Mouse (Mus musculus) limb, embryonic 15.5 days (tissue): ENCODE measurements at regions not wholly inside any gene's neighbourhood (a gene's known extent, or its start where the extent isn't known, plus 50 kb on each side); places are given as distances from the start of the nearest gene placed in this dataset.

Experiments used
- ATAC-seq: fragments of 200-750 bp; cut with Nextera tagmentation; 2 replicates; pipeline ENCODE4 v1.8.0; 2017; ENCODE audit warnings: low read depth, moderate TSS enrichment; ENCODE audit not compliant: insufficient number of reproducible peaks, low FRiP score, low TSS enrichment
- H3K27ac ChIP-seq: fragments of 300-500 bp; sonication (generic); 2 replicates; pipeline ENCODE4 v1.5.1; 2015; ENCODE audit warnings: moderate library complexity, mild to moderate bottlenecking, inconsistent platforms
- H3K27me3 ChIP-seq: fragments of 300-500 bp; sonication (generic); 2 replicates; pipeline ENCODE4 v1.6.1; 2015; ENCODE audit warnings: inconsistent platforms
- H3K36me3 ChIP-seq: fragments of 300-500 bp; sonication (generic); 2 replicates; pipeline ENCODE4 v1.6.1; 2015; ENCODE audit warnings: inconsistent platforms
- H3K4me1 ChIP-seq: fragments of 300-500 bp; sonication (generic); 2 replicates; pipeline ENCODE4 v1.6.1; 2015; ENCODE audit warnings: inconsistent platforms
- H3K4me2 ChIP-seq: fragments of 300-500 bp; sonication (generic); 2 replicates; pipeline ENCODE4 v1.6.1; 2015; ENCODE audit warnings: mild to moderate bottlenecking, inconsistent platforms
- H3K4me3 ChIP-seq: fragments of 300-500 bp; sonication (generic); 2 replicates; pipeline ENCODE4 v1.5.1; 2015; ENCODE audit warnings: mild to moderate bottlenecking, inconsistent platforms
- H3K9ac ChIP-seq: fragments of 300-500 bp; sonication (generic); 2 replicates; pipeline ENCODE4 v1.6.1; 2015; ENCODE audit warnings: inconsistent platforms
- H3K9me3 ChIP-seq: fragments of 300-500 bp; sonication (generic); 2 replicates; pipeline ENCODE4 v1.6.1; 2016; ENCODE audit warnings: inconsistent platforms
- WGBS: fragments of 180-500 bp; shearing (Covaris S2); methylation state at CpG from one replicate; pipeline ENCODE4 v1.1.7; 2015; 5-methylcytosine and 5-hydroxymethylcytosine counted together

DNA sequence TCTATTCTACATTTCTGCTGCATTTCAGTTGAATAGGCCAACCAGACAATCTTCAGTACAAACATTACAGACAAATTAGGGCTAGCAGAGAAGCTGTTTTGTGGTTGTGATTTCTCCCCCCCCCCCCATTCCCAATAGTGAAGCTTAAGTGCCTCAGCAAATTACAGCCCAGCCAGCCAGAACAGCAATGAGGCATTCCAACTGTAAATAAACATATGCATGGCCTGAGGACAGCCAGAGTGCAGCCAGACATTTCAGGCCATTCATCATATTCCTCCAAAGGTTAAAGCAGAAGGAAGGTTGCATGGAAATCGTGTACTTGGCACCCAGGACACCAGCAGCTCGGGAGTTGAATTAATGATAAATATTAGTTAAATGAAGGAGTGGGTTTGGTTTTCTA, 116.6 kb upstream of the Pax6 start:
- Histone ChIP-seq H3K9ac (no peak overlapping the region), H3K27me3 (no peaks in the 10 kb centered on the region), H3K4me2 (no peak overlapping the region), H3K4me3 (no peak overlapping the region), H3K4me1 (no peaks in the 10 kb centered on the region), H3K36me3 (no peaks in the 10 kb centered on the region), H3K9me3 (no peaks in the 10 kb centered on the region), H3K27ac (no peak overlapping the region)
- WGBS = 53% methylated on average over 2 of the region's 2 CpGs
- no peak for ATAC-seq

DNA sequence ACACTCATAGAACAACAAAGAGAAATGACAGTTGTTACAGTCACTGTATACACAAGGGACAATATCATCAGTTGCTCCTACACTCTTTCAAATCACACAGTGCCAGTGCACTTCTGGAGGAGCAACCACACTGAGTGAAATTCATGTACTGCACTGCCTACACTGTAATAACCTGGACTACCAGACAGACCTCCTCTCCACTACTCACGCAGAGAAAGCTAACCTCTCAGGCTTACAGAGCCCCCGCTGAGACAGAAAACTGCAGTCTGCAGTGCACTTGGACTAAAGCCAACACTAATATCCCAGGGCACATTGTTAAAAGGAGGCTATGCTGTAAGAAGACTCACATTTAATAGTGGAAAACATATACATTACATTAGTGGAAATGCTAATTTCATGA, 81.9 kb upstream of the Pax6 start:
- H3K27me3 ChIP-seq = no peaks in the 10 kb centered on the region
- H3K9ac ChIP-seq = no peak overlapping the region
- no peaks in the 10 kb centered on the region for H3K36me3 ChIP-seq
- ATAC-seq = no peak
- H3K4me2 ChIP-seq = no peak overlapping the region
- no peak overlapping the region for H3K27ac ChIP-seq
- H3K4me1 ChIP-seq = 0 out of 2 replicates have a peak, but pooled peaks cover 5% of the 10 kb centered on the region
- no peaks in the 10 kb centered on the region for H3K9me3 ChIP-seq
- 7% methylated on average over 2 of the region's 2 CpGs for WGBS
- no peak overlapping the region for H3K4me3 ChIP-seq

DNA sequence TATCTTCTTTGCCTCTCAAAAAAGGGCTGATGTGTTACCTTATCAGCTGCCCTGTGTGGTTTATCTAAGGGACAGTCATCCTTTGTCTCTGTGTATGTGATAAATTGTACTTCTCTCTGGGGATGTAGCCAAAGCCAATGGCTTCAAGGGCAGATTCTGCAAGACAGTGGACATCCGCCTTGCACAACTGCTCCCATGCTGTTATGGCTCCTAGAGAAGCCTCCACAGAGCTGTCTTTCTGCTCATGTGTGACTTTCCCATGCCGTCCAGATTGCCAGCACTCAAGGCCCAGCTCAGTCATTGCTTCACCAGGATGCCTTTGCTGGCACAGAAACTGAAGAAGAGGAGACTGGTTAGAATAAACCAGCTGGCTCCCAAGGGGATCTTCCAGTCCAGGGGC, 74.6 kb upstream of the Pax6 start:
- Histone ChIP-seq H3K27me3 (no peaks in the 10 kb centered on the region), H3K4me3 (no peak overlapping the region), H3K36me3 (no peaks in the 10 kb centered on the region), H3K4me1 (no peaks in the 10 kb centered on the region), H3K4me2 (no peak overlapping the region), H3K27ac (no peak overlapping the region), H3K9me3 (no peaks in the 10 kb centered on the region), H3K9ac (no peak overlapping the region)
- 80% methylated on average over 2 of the region's 2 CpGs for WGBS
- ATAC-seq = no peak

DNA sequence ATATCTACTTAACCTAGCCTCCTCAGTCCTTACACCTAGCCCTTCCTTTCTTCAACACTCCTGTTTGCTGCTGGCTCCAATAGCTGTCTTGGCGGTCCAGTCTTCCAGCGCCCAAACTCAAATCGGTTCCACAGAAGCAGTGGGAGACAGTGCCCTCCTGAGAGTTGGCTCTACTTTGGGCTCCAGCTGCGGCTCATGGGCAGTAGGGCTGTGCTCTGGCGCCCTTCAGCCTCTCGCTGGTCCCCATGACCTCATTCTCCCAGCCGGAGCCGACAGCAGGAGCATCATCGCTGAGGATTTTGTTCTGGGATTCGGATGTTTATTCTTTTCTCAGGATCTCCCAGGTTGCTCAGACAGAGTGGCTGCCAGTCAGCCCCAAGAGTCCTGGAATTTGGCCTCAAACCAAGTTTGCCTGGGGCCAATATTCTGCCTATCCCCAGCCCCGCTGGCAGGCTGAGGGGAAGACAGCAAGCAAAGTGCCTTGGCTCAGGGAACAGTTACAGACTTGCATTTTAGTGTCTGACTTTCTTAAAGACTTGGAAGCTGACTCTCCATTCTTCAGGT, 64.1 kb upstream of the Pax6 start:
- ATAC-seq = no peak
- Histone ChIP-seq H3K27me3 (no peaks in the 10 kb centered on the region; the same call in 1 of the 2 replicates), H3K4me3 (no peak overlapping the region), H3K4me2 (no peak overlapping the region), H3K9me3 (no peaks in the 10 kb centered on the region), H3K4me1 (no peaks in the 10 kb centered on the region), H3K9ac (no peak overlapping the region), H3K36me3 (no peaks in the 10 kb centered on the region), H3K27ac (no peak overlapping the region)
- 53% methylated on average over 11 of the region's 11 CpGs for WGBS

DNA sequence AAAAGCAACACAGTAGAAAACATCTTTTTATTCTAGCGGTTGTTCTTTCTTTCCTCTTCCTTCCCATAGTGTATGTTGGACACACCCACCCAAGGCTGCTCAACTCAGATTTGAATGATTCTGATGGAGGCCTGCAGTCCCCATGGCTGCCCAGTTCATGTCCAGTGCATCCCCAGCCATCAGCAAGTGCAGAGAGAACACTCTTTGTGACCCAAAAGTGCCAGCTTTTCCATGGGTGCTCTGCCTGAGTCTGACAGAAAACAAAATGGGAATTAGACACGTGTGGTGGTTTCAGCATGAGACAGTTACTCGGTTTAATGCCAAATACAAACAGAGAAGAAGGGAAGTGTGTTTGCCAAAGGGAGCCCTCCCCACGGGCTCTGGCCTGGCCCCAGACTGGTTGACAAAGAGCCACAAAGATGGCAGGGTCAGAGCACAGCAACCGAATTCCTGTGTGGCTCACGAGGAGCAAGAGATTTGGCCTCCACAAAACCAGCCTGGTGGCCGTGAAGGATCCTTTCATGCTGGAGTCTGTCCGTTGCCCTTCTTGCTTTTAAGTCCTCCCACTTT, 60.6 kb upstream of the Pax6 start:
- no peak overlapping the region for H3K9ac ChIP-seq
- ATAC-seq = no peak
- H3K4me1 ChIP-seq = peaks cover 9% of the 10 kb centered on the region; the same call in 1 of the 2 replicates
- no peaks in the 10 kb centered on the region for H3K9me3 ChIP-seq
- H3K36me3 ChIP-seq = no peaks in the 10 kb centered on the region
- H3K27me3 ChIP-seq = peaks cover 6% of the 10 kb centered on the region; the same call in 1 of the 2 replicates
- H3K4me3 ChIP-seq = no peak overlapping the region
- WGBS = 67% methylated on average over 8 of the region's 8 CpGs
- no peak overlapping the region for H3K4me2 ChIP-seq
- H3K27ac ChIP-seq = no peak overlapping the region

DNA sequence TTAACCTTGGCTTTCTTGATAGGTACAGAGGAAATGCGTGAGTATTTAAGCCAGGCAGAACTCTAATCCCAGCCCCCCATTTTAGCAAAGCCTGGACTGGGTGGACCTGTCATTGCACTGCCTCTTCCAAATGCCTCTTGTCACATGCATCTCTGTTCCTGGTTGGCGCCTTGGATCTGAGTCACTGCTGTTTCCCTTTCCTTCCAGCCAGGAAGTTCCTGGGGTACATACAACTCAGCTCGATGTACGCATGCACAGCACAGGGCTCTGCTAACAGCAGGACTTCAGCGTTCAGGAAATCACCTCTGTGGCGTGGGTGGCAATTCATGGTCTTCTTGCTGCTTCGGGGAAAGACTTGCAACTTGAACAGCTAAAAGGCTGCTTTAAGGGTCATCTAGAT, 59.9 kb upstream of the Pax6 start:
- H3K9me3 ChIP-seq = no peaks in the 10 kb centered on the region
- H3K4me3 ChIP-seq = no peak overlapping the region
- WGBS = 60% methylated on average over 7 of the region's 7 CpGs
- no peak for ATAC-seq
- H3K4me2 ChIP-seq = no peak overlapping the region
- no peak overlapping the region for H3K27ac ChIP-seq
- H3K36me3 ChIP-seq = no peaks in the 10 kb centered on the region
- peaks cover 9% of the 10 kb centered on the region; the same call in 1 of the 2 replicates for H3K4me1 ChIP-seq
- peaks cover 6% of the 10 kb centered on the region; the same call in 1 of the 2 replicates for H3K27me3 ChIP-seq
- no peak overlapping the region for H3K9ac ChIP-seq

DNA sequence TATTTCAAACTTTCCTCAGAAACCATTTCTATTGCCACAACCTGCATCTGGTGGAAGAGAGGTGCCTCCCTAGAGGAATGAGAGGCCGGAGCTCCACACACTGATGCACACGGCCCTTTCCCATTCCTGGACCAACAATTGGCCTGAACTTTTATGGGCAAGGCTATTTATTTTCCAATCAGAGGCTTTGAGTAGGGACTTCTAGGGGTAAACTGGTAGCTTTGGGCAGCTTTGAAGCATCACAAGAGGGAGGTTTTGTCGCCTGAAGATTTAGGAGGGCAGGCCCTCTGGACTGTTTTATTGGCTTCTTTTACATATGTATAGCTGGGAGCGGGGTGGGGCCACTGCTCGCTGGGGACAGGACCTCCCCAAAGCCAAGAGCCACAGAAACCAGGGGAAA, 57.7 kb upstream of the Pax6 start:
- no peak overlapping the region for H3K4me2 ChIP-seq
- peaks cover 6% of the 10 kb centered on the region; the same call in 1 of the 2 replicates for H3K27me3 ChIP-seq
- H3K9ac ChIP-seq = no peak overlapping the region
- no peak overlapping the region for H3K27ac ChIP-seq
- peaks cover 9% of the 10 kb centered on the region; the same call in 1 of the 2 replicates for H3K4me1 ChIP-seq
- no peaks in the 10 kb centered on the region for H3K9me3 ChIP-seq
- ATAC-seq = no peak
- 39% methylated on average over 5 of the region's 5 CpGs for WGBS
- H3K4me3 ChIP-seq = no peak overlapping the region
- no peaks in the 10 kb centered on the region for H3K36me3 ChIP-seq

DNA sequence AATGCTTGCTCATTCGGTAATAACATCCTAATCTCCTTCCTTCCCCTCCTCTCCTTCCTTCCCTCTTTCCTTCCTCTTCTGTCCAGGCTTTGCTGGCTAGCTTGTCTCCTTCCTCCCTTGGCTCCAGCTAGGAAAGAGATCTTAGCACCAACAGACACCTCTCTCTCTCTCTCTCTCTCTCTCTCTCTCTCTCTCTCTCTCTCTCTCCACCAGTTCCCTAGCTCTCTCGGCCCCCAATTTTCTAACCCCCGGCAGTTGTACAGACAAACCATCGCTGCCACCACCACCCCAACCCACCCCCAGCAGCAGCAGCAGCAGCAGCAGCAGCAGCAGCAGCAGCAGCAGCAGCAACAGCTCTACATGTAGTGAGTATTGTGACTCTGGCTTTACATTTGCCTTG, 57.0 kb upstream of the Pax6 start:
- H3K4me3 ChIP-seq = no peak overlapping the region
- peaks cover 9% of the 10 kb centered on the region; the same call in 1 of the 2 replicates for H3K4me1 ChIP-seq
- no peak for ATAC-seq
- 18% methylated on average over 4 of the region's 4 CpGs for WGBS
- H3K27me3 ChIP-seq = peaks cover 6% of the 10 kb centered on the region; the same call in 1 of the 2 replicates
- H3K27ac ChIP-seq = no peak overlapping the region
- H3K9me3 ChIP-seq = no peaks in the 10 kb centered on the region
- H3K4me2 ChIP-seq = 0 out of 2 replicates have a peak overlapping the region, but pooled peaks have one; percentile 10
- H3K36me3 ChIP-seq = no peaks in the 10 kb centered on the region
- no peak overlapping the region for H3K9ac ChIP-seq

DNA sequence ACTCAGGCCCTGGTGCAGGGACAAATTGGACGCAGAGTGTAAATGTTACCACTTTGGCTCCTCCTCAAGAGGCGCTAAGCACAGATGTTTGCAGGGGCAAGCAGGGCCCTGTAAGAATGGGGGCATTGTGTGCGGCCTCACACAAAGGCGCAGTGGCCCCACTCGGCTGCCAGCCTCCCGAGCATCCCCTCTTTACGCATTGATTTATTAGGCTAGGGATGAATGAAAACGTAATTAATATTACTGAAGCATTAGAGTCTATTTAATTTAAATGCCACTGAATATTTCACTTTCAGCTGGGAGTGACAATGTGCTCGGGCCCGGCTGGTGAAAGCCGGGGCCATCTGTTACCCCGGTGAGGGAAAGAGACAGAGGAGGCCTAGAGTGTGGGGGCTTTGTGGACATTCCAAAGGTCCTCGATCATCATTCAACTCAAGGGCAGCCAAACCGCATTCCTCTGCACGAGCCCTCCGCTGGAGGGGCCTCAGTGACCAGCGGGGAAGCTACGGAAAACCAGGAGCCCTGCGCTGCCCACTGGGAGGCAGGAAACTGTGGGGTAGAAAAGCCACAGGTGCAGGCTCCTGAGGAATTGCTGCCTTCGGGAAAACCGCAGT, 56.5 kb upstream of the Pax6 start:
- Histone ChIP-seq H3K4me1 (peaks cover 9% of the 10 kb centered on the region; the same call in 1 of the 2 replicates), H3K36me3 (no peaks in the 10 kb centered on the region), H3K4me2 (peak overlapping the region; percentile 10), H3K4me3 (no peak overlapping the region), H3K9me3 (no peaks in the 10 kb centered on the region), H3K27ac (no peak overlapping the region), H3K27me3 (peaks cover 6% of the 10 kb centered on the region; the same call in 1 of the 2 replicates), H3K9ac (no peak overlapping the region)
- peak; percentile 56; the same call in 1 of the 2 replicates for ATAC-seq
- 6% methylated on average over 21 of the region's 21 CpGs for WGBS

DNA sequence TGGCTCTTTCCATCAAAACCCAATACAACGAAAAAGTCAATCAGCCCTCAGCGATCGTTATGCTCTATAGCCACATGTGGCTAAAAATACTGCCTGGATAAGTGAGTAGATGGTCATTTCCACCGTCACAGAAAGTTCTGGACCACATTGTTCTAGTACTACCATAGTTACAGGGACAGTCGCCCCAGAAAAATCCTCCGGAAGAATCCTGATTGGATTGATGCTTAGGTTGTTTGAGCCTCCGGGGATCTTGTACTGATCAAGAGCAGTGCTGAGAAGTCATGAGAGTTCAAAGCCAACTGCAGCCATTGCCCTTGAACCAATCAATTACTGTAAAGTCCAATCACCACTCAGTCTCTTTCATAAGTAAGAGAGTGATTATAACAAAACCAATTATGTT, 56.0 kb upstream of the Pax6 start:
- Histone ChIP-seq H3K9ac (no peak overlapping the region), H3K4me3 (no peak overlapping the region), H3K27me3 (peaks cover 6% of the 10 kb centered on the region; the same call in 1 of the 2 replicates), H3K27ac (no peak overlapping the region), H3K36me3 (no peaks in the 10 kb centered on the region), H3K4me1 (peaks cover 9% of the 10 kb centered on the region; the same call in 1 of the 2 replicates), H3K4me2 (peak overlapping the region; percentile 10), H3K9me3 (no peaks in the 10 kb centered on the region)
- ATAC-seq = no peak
- WGBS = 35% methylated on average over 7 of the region's 7 CpGs

DNA sequence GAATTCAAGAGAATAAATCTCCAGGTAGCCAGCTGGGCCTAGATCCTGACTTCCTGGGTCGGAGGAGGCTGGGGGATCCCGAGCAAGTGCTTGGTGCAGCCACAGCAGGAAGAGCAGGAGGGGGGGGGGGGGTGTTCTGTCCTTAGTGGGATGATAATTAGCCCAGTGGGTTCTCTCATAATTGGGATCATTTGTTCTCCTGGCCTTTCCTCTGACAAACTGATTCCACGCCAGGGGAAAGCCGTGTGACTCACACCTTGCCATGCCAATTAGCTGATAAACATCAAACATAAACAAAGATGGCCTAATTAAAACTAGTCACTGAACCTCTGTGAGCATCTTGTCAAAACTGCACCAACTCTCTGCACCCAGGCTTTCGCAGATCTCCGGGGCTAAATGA, 55.5 kb upstream of the Pax6 start:
- Histone ChIP-seq H3K27ac (no peak overlapping the region), H3K4me1 (peaks cover 9% of the 10 kb centered on the region; the same call in 1 of the 2 replicates)

More for the DNA sequence above, 55.5 kb upstream of the Pax6 start:
- H3K27me3 ChIP-seq = peaks cover 6% of the 10 kb centered on the region; the same call in 1 of the 2 replicates
- H3K4me3 ChIP-seq = no peak overlapping the region
- no peak for ATAC-seq
- 61% methylated on average over 6 of the region's 6 CpGs for WGBS
- H3K36me3 ChIP-seq = no peaks in the 10 kb centered on the region
- H3K4me2 ChIP-seq = no peak overlapping the region
- H3K9ac ChIP-seq = no peak overlapping the region
- no peaks in the 10 kb centered on the region for H3K9me3 ChIP-seq
